Mouse (Mus musculus): ENCODE measurements around the gene Cdk7. TPM values are rescaled to one million over a fixed set of nuclear protein-coding genes. Genes with fewer than 3 reads are reported as not detected.
A peak's percentile ranks its signal among the peaks of the same experiment; 100 is the strongest.
"Not testable (repeated sequence)": the region's sequence is repeated elsewhere in the genome, so short reads cannot be mapped to it uniquely, and the experiment has no call there.

Cdk7 gene
- polyA plus RNA-seq, 1 experiment from 2014 or later: 101 TPM

DNA sequence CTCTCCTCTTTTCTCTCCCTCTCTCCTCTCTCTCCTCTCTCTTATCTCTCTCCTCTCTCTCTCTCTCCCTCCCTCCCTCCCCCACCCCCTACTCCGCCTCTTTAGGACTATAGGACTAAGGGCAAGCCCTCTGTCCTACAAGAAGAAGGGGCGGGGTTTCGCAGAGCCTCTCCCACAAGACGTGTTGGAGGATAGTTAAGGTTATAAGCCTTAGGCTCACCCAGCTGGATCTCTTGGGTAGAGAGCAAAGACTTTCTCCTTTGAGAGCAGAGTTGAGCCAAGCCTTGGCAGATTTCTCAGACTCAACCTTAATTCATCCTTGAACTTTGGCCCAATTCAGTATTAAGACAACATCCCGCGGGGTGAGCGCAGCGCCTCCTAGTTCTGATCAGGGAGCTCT, 17.9 kb upstream of the Cdk7 start:
- H3K4me2 ChIP-seq: no peak overlapping the region
- no peak overlapping the region for H3K4me3 ChIP-seq
- H3K36me3 ChIP-seq: no peaks in the 10 kb centered on the region
- H3K9me3 ChIP-seq: no peaks in the 10 kb centered on the region
- no peak overlapping the region for H3K9ac ChIP-seq
- no peaks in the 10 kb centered on the region for H3K27me3 ChIP-seq
- no peak overlapping the region for H3K27ac ChIP-seq
- no peak for ATAC-seq (ENCODE audit: borderline replicate concordance, extremely low read depth, low FRiP score, low TSS enrichment)
- peaks cover 5% of the 10 kb centered on the region; the same call in 1 of the 2 replicates for H3K4me1 ChIP-seq
- 46% methylated on average over 8 of the region's 8 CpGs for WGBS

DNA sequence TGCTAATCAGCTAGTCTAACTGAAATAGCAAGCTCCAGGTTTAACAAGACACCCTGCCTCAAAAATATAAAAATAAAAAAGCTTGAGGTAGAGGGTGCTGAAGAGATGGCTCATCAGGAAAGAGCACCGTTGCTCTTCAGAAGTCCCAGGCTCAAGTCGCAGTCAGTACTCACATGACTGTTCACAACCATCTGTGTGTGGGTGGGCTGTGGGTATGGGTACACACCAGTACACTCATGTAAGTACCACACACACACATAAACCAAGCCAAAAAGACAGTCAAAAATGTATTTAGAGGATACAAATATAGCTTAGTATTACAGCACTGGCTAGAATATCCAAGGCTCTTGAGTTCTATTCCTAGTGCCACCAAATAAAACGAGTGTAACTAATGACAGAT, 15.4 kb upstream of the Cdk7 start:
- no peaks in the 10 kb centered on the region for H3K36me3 ChIP-seq
- H3K27me3 ChIP-seq: no peaks in the 10 kb centered on the region
- H3K4me2 ChIP-seq: no peak overlapping the region
- no peak overlapping the region for H3K4me3 ChIP-seq
- no peak overlapping the region for H3K9ac ChIP-seq
- ATAC-seq (ENCODE audit: borderline replicate concordance, extremely low read depth, low FRiP score, low TSS enrichment): no peak
- 81% methylated on average over 3 of the region's 3 CpGs for WGBS
- peaks cover 12% of the 10 kb centered on the region for H3K4me1 ChIP-seq
- no peaks in the 10 kb centered on the region for H3K9me3 ChIP-seq
- no peak overlapping the region for H3K27ac ChIP-seq

DNA sequence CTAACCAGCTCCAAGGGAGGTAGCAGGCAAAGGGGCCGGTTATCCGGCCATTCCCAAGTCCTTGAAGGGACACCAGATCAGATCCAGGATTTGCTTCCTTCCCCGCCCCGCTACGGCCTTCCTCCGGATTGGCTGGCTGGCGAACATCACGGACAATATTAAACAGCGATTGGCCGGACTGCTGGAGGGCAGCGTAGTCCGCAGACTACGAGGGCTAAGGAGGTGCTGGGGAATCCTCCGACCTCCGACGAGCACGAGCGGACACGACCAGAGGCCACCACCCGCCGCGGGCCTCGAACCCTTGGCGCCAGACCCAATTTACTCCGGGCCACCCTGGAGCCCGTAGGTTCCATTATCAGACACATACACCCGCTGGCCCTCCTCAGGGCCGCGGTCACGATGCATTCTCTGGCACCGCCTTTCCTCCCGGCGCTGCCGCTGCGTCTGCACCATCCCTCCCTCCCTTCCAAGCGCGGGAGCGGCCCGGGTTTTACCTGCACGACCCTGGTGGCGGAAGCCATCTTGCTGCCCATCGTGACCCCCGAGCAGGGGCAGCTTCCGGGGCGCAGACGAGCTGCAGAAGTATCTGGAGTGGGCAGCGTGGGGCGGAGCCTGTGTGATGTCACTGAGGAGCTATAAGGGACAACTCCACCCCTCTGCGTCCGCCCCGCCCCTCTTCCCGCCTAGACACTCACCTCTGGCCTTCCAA, 13.5 kb upstream of the Cdk7 start, which contains the start of gene Mrps36:
TSS of gene Mrps36 (minus strand) at position 624 of the 709 bp plus-strand sequence.
- peak within 1 kb of the TSS; percentile 79 for H3K4me3 ChIP-seq
- peak within 1 kb of the TSS; percentile 96 for H3K27ac ChIP-seq
- H3K9me3 ChIP-seq: no peaks in the 10 kb centered on the region
- peaks cover 12% of the 10 kb centered on the region for H3K4me1 ChIP-seq
- no peaks in the 10 kb centered on the region for H3K36me3 ChIP-seq
- no peaks in the 10 kb centered on the region for H3K27me3 ChIP-seq
- peak within 1 kb of the TSS; percentile 75 for H3K9ac ChIP-seq
- ATAC-seq (ENCODE audit: borderline replicate concordance, extremely low read depth, low FRiP score, low TSS enrichment): peak; percentile 98
- peak within 1 kb of the TSS; percentile 66 for H3K4me2 ChIP-seq
- under 1% methylated on average over 46 of the region's 52 CpGs for WGBS

DNA sequence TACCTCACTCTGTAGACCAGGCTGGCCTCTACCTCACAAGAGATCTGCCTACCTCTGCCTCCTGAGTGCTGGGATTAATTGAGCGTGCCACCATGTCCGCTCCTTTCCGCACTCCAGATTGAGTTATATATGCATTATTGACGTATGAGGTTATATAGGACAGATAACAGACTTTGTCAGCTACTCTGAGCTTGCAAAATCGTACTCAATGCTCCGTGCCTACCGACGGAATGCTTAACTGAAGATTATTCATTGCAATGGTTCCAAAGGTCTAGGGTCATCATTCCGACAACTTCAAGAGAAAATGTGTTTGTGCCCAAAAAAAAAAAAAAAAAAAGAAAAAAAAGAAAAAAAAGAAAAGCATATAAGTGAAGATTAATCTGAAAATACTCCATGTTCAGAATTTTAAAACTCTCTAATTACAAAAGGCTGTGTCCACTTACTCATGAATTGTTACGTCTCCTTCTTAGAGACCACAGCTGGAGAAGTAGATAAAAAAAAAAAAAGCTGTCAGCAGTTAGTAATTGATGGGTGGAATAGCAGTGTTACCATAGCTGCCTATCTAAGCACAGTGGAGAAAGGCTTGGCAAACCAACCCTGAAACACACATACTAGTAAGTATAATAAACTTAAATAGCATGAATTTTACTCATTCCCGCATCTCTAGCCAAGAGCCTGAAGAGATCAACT, 12.8 kb upstream of the Cdk7 start:
- no peaks in the 10 kb centered on the region for H3K27me3 ChIP-seq
- H3K9ac ChIP-seq: peak overlapping the region; percentile 75
- H3K4me3 ChIP-seq: peak overlapping the region; percentile 79
- H3K4me1 ChIP-seq: peaks cover 12% of the 10 kb centered on the region
- H3K4me2 ChIP-seq: peak overlapping the region; percentile 66
- H3K27ac ChIP-seq: peak overlapping the region; percentile 96
- peak; percentile 35; the same call in 1 of the 2 replicates for ATAC-seq (ENCODE audit: borderline replicate concordance, extremely low read depth, low FRiP score, low TSS enrichment)
- H3K36me3 ChIP-seq: no peaks in the 10 kb centered on the region
- WGBS: 43% methylated on average over 11 of the region's 11 CpGs
- H3K9me3 ChIP-seq: no peaks in the 10 kb centered on the region

DNA sequence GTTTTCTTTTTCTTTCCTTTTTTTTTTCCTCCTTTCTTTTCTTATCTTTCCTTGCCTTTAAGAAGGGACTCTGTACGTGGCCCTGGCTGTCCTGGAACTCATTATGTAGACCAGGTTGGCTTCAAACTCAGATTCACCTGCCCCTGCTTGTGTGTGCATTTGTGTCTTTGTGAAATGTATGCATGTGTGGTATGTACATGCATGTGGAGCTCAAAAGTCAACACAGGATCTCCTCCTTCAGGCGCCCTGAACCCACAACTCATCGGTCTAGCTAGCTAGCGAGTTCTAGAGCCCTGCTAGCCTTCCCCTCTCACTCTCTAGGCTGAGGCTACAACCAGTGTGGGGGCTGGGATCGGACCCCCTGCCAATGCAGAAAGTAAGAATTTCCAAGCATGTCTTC, 12.1 kb upstream of the Cdk7 start:
- 0 out of 2 replicates have a peak, but pooled peaks cover 4% of the 10 kb centered on the region for H3K36me3 ChIP-seq
- no peak for ATAC-seq (ENCODE audit: borderline replicate concordance, extremely low read depth, low FRiP score, low TSS enrichment)
- H3K4me2 ChIP-seq: peak overlapping the region; percentile 66
- H3K4me3 ChIP-seq: no peak overlapping the region
- no peaks in the 10 kb centered on the region for H3K9me3 ChIP-seq
- peaks cover 12% of the 10 kb centered on the region for H3K4me1 ChIP-seq
- no peaks in the 10 kb centered on the region for H3K27me3 ChIP-seq
- WGBS: 79% methylated on average over 5 of the region's 5 CpGs
- H3K9ac ChIP-seq: no peak overlapping the region
- H3K27ac ChIP-seq: no peak overlapping the region

GRCm38 (mm10) chr13:100732756-100733155, 2.0 kb upstream of the Cdk7 start:
- 92% methylated on average over 2 of the region's 2 CpGs for WGBS
- no peak for ATAC-seq (ENCODE audit: borderline replicate concordance, extremely low read depth, low FRiP score, low TSS enrichment)

DNA sequence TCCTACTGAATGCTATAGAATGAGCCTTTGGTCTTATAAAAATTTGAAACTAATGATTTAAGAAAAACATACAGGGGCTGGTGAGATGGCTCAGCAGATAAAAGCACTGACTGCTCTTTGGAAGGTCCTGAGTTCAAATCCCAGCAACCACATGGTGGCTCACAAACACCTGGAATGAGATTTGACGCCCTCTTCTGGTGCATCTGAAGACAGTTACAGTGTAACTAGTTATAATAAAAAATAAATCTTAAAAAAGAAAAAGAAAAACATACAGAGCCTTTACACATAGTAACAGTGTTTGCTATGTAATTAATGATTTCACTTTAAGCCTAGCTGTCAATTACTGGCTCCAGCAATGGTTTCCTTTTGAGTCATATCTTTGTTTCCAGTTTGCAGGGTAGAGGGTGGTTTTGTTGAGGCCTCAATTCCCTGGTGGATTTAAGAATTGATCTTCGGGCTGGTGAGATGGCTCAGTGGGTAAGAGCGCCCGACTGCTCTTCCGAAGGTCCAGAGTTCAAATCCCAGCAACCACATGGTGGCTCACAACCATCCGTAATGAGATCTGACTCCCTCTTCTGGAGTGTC, 815 bp upstream of the Cdk7 start:
- Histone ChIP-seq H3K4me2 (peak overlapping the region; percentile 63), H3K27ac (peak overlapping the region; percentile 95), H3K36me3 (peaks cover 30% of the 10 kb centered on the region), H3K4me1 (peaks cover 16% of the 10 kb centered on the region), H3K4me3 (0 out of 2 replicates have a peak overlapping the region, but pooled peaks have one; percentile 68)
- not testable (repeated sequence) for H3K9me3 ChIP-seq; ATAC-seq (ENCODE audit: borderline replicate concordance, extremely low read depth, low FRiP score, low TSS enrichment); H3K27me3 ChIP-seq; H3K9ac ChIP-seq
- 89% methylated on average over 6 of the region's 6 CpGs for WGBS

More at GRCm38 (mm10) chr13:100732756-100733155, 2.0 kb upstream of the Cdk7 start:
- no peak overlapping the region for H3K4me2 ChIP-seq
- H3K4me3 ChIP-seq: no peak overlapping the region
- no peak overlapping the region for H3K27ac ChIP-seq
- H3K4me1 ChIP-seq: peaks cover 15% of the 10 kb centered on the region
- H3K9me3 ChIP-seq: no peaks in the 10 kb centered on the region
- no peaks in the 10 kb centered on the region for H3K27me3 ChIP-seq
- no peak overlapping the region for H3K9ac ChIP-seq
- H3K36me3 ChIP-seq: peaks cover 31% of the 10 kb centered on the region

DNA sequence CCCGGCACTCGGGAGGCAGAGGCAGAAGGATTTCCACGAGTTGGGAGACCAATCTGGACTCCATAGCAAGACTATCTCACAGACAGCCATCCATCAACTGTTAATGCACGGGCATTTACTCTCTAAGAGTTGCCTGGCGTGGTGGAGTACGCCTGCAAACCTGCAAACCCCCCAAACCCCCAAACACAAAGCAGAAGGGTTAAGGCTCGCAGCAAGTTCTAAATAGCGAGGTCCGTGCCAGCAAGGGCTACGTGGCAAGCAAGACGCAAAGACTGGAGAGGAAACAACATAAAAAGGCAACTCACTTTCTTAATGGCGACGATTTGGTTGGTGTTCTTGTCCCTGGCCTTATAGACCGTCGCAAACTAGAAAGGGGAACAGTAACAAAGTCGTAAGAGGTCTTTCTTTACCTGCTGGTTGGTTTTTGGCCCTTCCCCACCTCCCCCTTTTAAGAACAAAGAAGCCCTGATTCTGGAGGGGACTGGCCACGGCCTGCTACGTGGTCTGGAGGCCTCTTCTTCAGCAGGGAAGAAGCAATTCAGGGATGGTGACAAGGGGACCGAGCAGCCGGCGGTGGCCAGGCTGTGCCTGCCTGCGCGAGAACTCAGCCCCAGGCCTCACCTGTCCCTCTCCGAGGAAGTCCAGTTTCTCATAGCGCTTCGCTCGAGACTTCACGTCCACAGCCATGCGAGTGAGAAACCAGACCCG, 432 bp downstream of the Cdk7 start:
- peak overlapping the region; percentile 80 for H3K9ac ChIP-seq
- H3K27ac ChIP-seq: peak overlapping the region; percentile 95
- H3K27me3 ChIP-seq: no peaks in the 10 kb centered on the region
- peaks cover 16% of the 10 kb centered on the region for H3K4me1 ChIP-seq
- H3K4me2 ChIP-seq: peak overlapping the region; percentile 63
- H3K4me3 ChIP-seq: peak overlapping the region; percentile 68
- WGBS: under 1% methylated on average over 30 of the region's 30 CpGs
- H3K9me3 ChIP-seq: no peaks in the 10 kb centered on the region
- no peak for ATAC-seq (ENCODE audit: borderline replicate concordance, extremely low read depth, low FRiP score, low TSS enrichment)
- peaks cover 23% of the 10 kb centered on the region for H3K36me3 ChIP-seq

- WGBS: 87% methylated on average over 4 of the region's 4 CpGs
- Histone ChIP-seq H3K36me3 (peaks cover 22% of the 10 kb centered on the region), H3K4me1 (peaks cover 19% of the 10 kb centered on the region), H3K4me2 (peak overlapping the region; percentile 63; the same call in 1 of the 2 replicates)
- not testable (repeated sequence) for ATAC-seq (ENCODE audit: borderline replicate concordance, extremely low read depth, low FRiP score, low TSS enrichment); H3K9ac ChIP-seq; H3K27ac ChIP-seq; H3K4me3 ChIP-seq; H3K27me3 ChIP-seq; H3K9me3 ChIP-seq
These were observed 2.2 kb downstream of the Cdk7 start for GRCm38 (mm10) chr13:100728530-100728929.

GRCm38 (mm10) chr13:100728086-100728485, 2.7 kb downstream of the Cdk7 start:
- Histone ChIP-seq H3K9ac (peak overlapping the region; percentile 13; the same call in 1 of the 2 replicates), H3K4me2 (no peak overlapping the region), H3K27me3 (no peaks in the 10 kb centered on the region), H3K4me1 (peaks cover 19% of the 10 kb centered on the region), H3K36me3 (peaks cover 22% of the 10 kb centered on the region), H3K27ac (no peak overlapping the region), H3K9me3 (no peaks in the 10 kb centered on the region), H3K4me3 (no peak overlapping the region)
- ATAC-seq (ENCODE audit: borderline replicate concordance, extremely low read depth, low FRiP score, low TSS enrichment): no peak
- WGBS: 86% methylated on average over 5 of the region's 5 CpGs

GRCm38 (mm10) chr13:100725194-100725593, 5.5 kb downstream of the Cdk7 start:
- Histone ChIP-seq H3K27me3 (no peaks in the 10 kb centered on the region), H3K36me3 (peaks cover 41% of the 10 kb centered on the region), H3K4me3 (no peak overlapping the region), H3K9me3 (no peaks in the 10 kb centered on the region), H3K9ac (no peak overlapping the region), H3K4me1 (peaks cover 19% of the 10 kb centered on the region), H3K4me2 (no peak overlapping the region), H3K27ac (no peak overlapping the region)
- no peak for ATAC-seq (ENCODE audit: borderline replicate concordance, extremely low read depth, low FRiP score, low TSS enrichment)
- WGBS: 80% methylated on average over 10 of the region's 10 CpGs

Data from lung, embryonic 15.5 days (tissue).